Mouse (Mus musculus) limb, embryonic 15.5 days (tissue): ENCODE data around the gene Cst6. TPM values are rescaled to one million over a fixed set of nuclear protein-coding genes. Genes with fewer than 3 reads are reported as not detected.

Experiments used
- ATAC-seq: fragments of 200-750 bp; cut with Nextera tagmentation; 2 replicates; pipeline ENCODE4 v1.8.0; 2017; ENCODE audit warnings: low read depth, moderate TSS enrichment; ENCODE audit not compliant: insufficient number of reproducible peaks, low FRiP score, low TSS enrichment
- H3K27ac ChIP-seq: fragments of 300-500 bp; sonication (generic); 2 replicates; pipeline ENCODE4 v1.5.1; 2015; ENCODE audit warnings: moderate library complexity, mild to moderate bottlenecking, inconsistent platforms
- H3K27me3 ChIP-seq: fragments of 300-500 bp; sonication (generic); 2 replicates; pipeline ENCODE4 v1.6.1; 2015; ENCODE audit warnings: inconsistent platforms
- H3K36me3 ChIP-seq: fragments of 300-500 bp; sonication (generic); 2 replicates; pipeline ENCODE4 v1.6.1; 2015; ENCODE audit warnings: inconsistent platforms
- H3K4me1 ChIP-seq: fragments of 300-500 bp; sonication (generic); 2 replicates; pipeline ENCODE4 v1.6.1; 2015; ENCODE audit warnings: inconsistent platforms
- H3K4me2 ChIP-seq: fragments of 300-500 bp; sonication (generic); 2 replicates; pipeline ENCODE4 v1.6.1; 2015; ENCODE audit warnings: mild to moderate bottlenecking, inconsistent platforms
- H3K4me3 ChIP-seq: fragments of 300-500 bp; sonication (generic); 2 replicates; pipeline ENCODE4 v1.5.1; 2015; ENCODE audit warnings: mild to moderate bottlenecking, inconsistent platforms
- H3K9ac ChIP-seq: fragments of 300-500 bp; sonication (generic); 2 replicates; pipeline ENCODE4 v1.6.1; 2015; ENCODE audit warnings: inconsistent platforms
- H3K9me3 ChIP-seq: fragments of 300-500 bp; sonication (generic); 2 replicates; pipeline ENCODE4 v1.6.1; 2016; ENCODE audit warnings: inconsistent platforms
- WGBS: fragments of 180-500 bp; shearing (Covaris S2); methylation state at CpG from one replicate; pipeline ENCODE4 v1.1.7; 2015; 5-methylcytosine and 5-hydroxymethylcytosine counted together
- polyA plus RNA-seq: library from polyadenylated mRNA; unstranded; fragments of >200 nt; fragmentation: Nextera tagmentation; extraction: Ambion mirVana; gene quantifications from 2 replicates; pipeline ENCODE4 v1.2.1, GENCODE M21; 2015

The Cst6 gene
- polyA plus RNA-seq, 1 experiment from 2014 or later = 40.0 TPM

DNA sequence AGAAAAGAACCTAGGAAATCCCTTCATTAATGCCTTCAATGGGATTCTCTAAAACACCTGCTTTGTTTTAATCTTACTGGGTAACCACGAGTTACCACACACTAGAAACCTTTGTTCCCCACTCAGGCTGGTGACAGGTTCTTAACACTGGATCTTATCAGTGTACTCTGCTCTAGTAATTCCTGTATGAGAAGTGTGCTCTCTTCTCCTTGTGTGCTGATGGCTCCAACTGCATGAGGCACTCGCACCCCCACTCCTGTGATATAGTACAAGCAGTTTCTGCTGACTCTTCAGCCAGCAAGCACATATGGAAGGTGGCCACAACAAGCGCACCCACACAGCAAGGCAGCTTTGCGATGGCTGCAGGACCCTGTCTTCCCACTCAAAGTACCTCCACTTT lies 24.8 kb upstream of the Cst6 start:
- H3K4me3 ChIP-seq = no peak overlapping the region
- no peak for ATAC-seq
- H3K27me3 ChIP-seq = no peaks in the 10 kb centered on the region
- WGBS = 81% methylated on average over 4 of the region's 4 CpGs
- peaks cover 78% of the 10 kb centered on the region for H3K36me3 ChIP-seq
- no peaks in the 10 kb centered on the region for H3K4me1 ChIP-seq
- no peak overlapping the region for H3K27ac ChIP-seq
- no peak overlapping the region for H3K4me2 ChIP-seq
- no peak overlapping the region for H3K9ac ChIP-seq
- no peaks in the 10 kb centered on the region for H3K9me3 ChIP-seq

DNA sequence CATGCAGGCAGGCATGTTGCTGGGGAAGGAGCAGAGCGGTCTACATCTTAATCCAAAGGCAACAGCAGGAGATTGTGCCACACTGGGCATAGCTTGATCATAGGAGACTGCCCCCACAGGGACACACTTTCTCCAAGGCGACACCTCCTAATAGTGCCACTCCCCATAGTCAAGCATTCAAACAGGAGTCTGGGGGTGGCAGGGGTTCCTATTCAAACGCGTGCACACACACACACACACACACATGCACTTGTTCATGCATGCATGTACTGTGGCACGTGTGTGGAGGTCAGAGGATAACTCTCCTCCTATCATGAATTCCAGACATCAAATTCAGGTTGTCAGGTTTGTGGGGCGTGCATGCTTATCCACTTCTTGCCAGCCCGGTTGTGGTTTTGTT lies 23.4 kb upstream of the Cst6 start:
- no peak for ATAC-seq
- 90% methylated on average over 7 of the region's 7 CpGs for WGBS
- Histone ChIP-seq H3K9me3 (no peaks in the 10 kb centered on the region), H3K27me3 (no peaks in the 10 kb centered on the region), H3K4me1 (peaks cover 11% of the 10 kb centered on the region), H3K4me2 (no peak overlapping the region), H3K36me3 (peaks cover 71% of the 10 kb centered on the region), H3K9ac (no peak overlapping the region), H3K4me3 (no peak overlapping the region), H3K27ac (no peak overlapping the region)

DNA sequence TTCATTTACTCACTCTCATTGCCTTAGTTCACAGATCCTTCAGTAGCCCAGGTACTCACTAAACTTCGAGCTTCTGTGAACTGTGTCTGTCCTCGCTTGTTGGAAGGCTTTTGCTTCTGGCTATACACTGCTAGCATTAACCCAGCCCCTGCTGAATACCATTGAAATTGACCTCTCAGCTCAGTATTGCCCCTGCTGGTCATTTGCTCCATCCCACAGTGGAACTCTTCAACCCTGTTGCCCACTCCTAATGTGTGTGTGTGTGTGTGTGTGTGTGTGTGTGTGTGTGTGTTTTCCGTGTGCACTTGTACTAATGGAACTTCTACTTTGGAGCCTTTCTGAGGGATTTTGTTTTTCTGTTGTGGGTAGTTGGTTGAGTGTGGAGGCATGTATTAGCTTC lies 21.6 kb upstream of the Cst6 start:
- Histone ChIP-seq H3K4me3 (no peak overlapping the region), H3K4me1 (peaks cover 15% of the 10 kb centered on the region), H3K4me2 (no peak overlapping the region), H3K27me3 (no peaks in the 10 kb centered on the region), H3K9ac (no peak overlapping the region), H3K9me3 (no peaks in the 10 kb centered on the region), H3K27ac (no peak overlapping the region), H3K36me3 (peaks cover 60% of the 10 kb centered on the region)
- no peak for ATAC-seq
- 83% methylated on average over 3 of the region's 3 CpGs for WGBS

DNA sequence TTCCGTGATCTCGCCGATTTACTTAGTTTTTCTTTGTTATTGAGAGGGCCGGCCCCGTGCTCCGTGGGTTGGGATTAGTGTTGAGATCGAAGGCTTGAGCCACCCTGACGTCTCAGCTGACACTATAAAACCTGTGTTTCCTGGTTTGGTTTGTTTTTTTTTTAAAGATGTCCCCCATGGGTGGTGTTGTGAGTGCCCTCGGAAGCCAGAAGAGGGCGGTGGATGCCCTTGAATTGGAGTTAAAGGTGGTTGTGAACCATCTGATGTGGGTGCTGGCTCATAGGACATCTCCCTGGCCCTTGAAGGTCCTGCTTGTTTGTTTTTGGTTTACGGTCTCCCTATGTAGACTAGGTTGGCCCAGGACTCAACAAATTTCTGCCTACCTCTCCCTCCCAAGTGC lies 18.1 kb upstream of the Cst6 start:
- H3K36me3 ChIP-seq = peaks cover 56% of the 10 kb centered on the region
- no peaks in the 10 kb centered on the region for H3K27me3 ChIP-seq
- no peaks in the 10 kb centered on the region for H3K9me3 ChIP-seq
- peak overlapping the region; percentile 98 for H3K27ac ChIP-seq
- 11% methylated on average over 11 of the region's 11 CpGs for WGBS
- H3K4me2 ChIP-seq = peak overlapping the region; percentile 88
- peak overlapping the region; percentile 97 for H3K4me3 ChIP-seq
- H3K9ac ChIP-seq = peak overlapping the region; percentile 90
- no peak for ATAC-seq
- H3K4me1 ChIP-seq = peaks cover 21% of the 10 kb centered on the region

DNA sequence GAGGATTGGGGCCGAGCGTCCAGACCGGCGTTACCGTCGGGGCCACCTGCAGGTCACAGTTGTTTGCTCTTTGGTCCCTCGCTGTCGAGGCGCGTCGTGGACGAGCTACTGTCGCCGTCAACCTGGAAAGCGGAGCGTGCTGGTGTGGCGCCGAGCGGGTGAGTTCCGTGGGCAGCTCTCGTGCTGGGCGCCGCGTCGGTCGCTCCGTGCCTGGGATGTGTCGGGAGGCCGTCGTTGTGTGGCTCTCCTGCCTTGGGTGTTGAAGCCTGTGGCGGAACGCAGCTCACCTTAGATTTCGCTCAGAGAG lies 17.6 kb upstream of the Cst6 start, which contains the start of gene Banf1:
TSS of gene Banf1 (minus strand) at position 116 of the 307 bp plus-strand sequence.
- WGBS = 0% methylated on average over 33 of the region's 33 CpGs
- peak within 1 kb of the TSS; percentile 97 for H3K4me3 ChIP-seq
- no peak for ATAC-seq
- no peaks in the 10 kb centered on the region for H3K9me3 ChIP-seq
- no peaks in the 10 kb centered on the region for H3K27me3 ChIP-seq
- H3K9ac ChIP-seq = peak within 1 kb of the TSS; percentile 90
- H3K4me2 ChIP-seq = peak within 1 kb of the TSS; percentile 88
- peaks cover 51% of the 10 kb centered on the region for H3K36me3 ChIP-seq
- H3K27ac ChIP-seq = peak within 1 kb of the TSS; percentile 98
- H3K4me1 ChIP-seq = peaks cover 21% of the 10 kb centered on the region

DNA sequence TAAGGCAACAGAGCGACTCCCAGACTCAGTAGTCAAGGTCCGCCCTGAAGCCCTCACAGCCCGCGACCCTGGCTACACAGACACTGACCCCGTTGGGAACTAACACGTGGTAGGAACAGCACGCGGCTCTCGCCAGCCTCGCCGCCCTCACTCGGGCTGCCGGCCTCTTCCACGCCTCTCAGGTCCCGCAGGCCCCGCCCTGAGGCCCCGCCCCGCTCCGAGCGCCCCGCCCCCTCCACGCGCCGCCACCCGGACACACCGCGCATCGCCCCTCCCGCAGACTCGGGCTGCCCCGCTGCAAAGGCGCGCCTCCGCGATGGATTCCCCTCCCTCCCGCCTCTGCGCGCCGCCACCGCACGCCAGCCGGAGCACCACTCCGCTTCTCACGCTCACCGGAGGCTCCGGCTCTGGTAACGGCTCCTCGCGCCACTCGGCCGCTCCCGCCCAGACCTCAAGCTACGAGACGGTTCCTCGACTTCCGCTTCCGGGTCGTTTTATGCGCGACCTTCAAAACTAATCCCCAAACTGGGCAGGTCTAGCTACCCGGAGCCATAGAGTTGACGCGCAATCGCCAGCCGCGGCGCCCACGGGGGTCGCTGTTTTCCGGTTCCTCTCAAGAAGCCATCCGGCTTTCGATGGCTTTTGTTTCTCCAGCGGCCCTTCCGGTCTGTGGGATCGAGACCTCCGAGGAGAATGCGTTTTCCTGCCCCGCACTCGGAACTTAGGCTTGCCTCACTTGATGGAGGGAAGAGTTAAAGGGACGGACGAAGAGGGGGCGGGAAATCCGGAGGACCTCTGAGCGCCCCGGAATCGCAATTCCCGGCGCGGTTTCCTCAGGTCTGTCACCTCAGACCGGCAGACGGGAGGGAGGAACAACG lies 17.0 kb upstream of the Cst6 start, which contains the start of gene Eif1ad:
TSS of gene Eif1ad (plus strand) at position 567 of the 878 bp plus-strand sequence.
- Histone ChIP-seq H3K4me2 (peak within 1 kb of the TSS; percentile 88), H3K4me3 (peak within 1 kb of the TSS; percentile 97), H3K4me1 (peaks cover 21% of the 10 kb centered on the region), H3K9me3 (no peaks in the 10 kb centered on the region), H3K9ac (peak within 1 kb of the TSS; percentile 90), H3K27ac (peak within 1 kb of the TSS; percentile 98), H3K36me3 (peaks cover 46% of the 10 kb centered on the region), H3K27me3 (no peaks in the 10 kb centered on the region)
- under 1% methylated on average over 78 of the region's 92 CpGs for WGBS
- ATAC-seq = peak; percentile 92

DNA sequence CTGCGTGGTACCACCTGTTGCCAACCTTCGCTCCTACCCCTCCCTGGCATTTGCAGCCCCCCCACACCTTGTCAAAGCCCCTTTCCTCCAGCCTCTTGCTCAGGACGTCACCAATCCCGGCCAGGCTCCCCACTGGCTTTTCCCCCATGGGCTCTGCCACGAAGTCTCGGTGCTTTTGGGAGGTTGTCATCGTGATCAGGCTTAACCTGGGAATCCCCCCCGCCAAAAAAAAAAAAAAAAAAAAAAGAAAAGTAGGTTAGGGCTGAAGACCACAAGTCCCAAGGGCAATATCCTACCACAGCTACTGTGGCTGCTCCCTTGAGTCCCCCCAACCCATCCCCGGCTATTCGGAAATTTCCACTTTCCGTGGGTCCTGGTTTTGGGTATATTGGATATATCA lies 16.4 kb upstream of the Cst6 start:
- Histone ChIP-seq H3K4me1 (peaks cover 21% of the 10 kb centered on the region), H3K9ac (peak overlapping the region; percentile 90), H3K4me2 (peak overlapping the region; percentile 88), H3K36me3 (peaks cover 42% of the 10 kb centered on the region), H3K27ac (peak overlapping the region; percentile 98), H3K4me3 (peak overlapping the region; percentile 97), H3K27me3 (no peaks in the 10 kb centered on the region), H3K9me3 (no peaks in the 10 kb centered on the region)
- no peak for ATAC-seq
- WGBS = 18% methylated on average over 11 of the region's 11 CpGs

DNA sequence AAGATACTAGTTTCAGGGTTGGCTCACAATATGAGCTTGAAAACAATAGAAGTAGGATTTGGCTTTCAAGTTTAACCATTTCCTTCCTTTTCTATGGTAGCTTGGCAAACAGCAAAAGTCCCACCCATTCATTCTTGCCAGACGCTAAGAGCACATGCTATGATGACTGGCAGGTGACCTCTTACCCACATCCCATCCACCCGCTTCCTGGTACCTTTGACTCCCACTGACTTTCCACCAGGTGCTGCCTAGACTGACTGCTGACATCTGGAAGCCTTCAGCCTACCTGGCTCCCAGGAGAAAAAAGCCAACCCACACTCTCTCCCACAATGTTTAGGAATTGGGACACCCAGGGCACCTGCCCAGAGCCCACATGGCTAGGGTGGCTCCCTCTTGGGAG lies 14.8 kb upstream of the Cst6 start:
- Histone ChIP-seq H3K9me3 (no peaks in the 10 kb centered on the region), H3K9ac (no peak overlapping the region), H3K4me3 (no peak overlapping the region), H3K4me1 (peaks cover 21% of the 10 kb centered on the region), H3K27me3 (no peaks in the 10 kb centered on the region), H3K36me3 (peaks cover 26% of the 10 kb centered on the region), H3K27ac (no peak overlapping the region), H3K4me2 (no peak overlapping the region)
- 96% methylated on average over 2 of the region's 2 CpGs for WGBS
- ATAC-seq = no peak

DNA sequence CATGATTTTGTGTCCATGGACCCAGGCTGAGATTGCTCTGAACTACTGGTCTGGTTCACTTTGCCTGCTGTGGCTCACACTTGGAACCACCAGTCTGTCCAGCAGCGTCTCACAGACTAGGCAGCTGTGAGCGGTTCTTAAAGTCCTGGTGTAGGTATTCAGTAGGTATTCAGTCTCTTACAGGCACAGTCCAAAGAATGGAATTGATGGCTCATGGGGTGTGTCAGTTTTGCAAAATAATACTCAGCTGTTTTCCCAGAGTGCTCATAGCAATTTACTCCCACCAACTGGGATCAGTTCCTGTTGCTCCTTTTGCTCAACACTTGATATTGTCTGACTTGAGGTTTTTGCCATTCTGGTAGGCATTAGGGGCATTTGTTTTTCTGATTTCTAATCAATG lies 12.8 kb upstream of the Cst6 start:
- H3K4me3 ChIP-seq = no peak overlapping the region
- 77% methylated on average over 2 of the region's 2 CpGs for WGBS
- peaks cover 7% of the 10 kb centered on the region for H3K4me1 ChIP-seq
- H3K27me3 ChIP-seq = no peaks in the 10 kb centered on the region
- H3K9ac ChIP-seq = no peak overlapping the region
- H3K36me3 ChIP-seq = peaks cover 18% of the 10 kb centered on the region
- no peak for ATAC-seq
- H3K9me3 ChIP-seq = no peaks in the 10 kb centered on the region
- H3K4me2 ChIP-seq = no peak overlapping the region
- no peak overlapping the region for H3K27ac ChIP-seq

DNA sequence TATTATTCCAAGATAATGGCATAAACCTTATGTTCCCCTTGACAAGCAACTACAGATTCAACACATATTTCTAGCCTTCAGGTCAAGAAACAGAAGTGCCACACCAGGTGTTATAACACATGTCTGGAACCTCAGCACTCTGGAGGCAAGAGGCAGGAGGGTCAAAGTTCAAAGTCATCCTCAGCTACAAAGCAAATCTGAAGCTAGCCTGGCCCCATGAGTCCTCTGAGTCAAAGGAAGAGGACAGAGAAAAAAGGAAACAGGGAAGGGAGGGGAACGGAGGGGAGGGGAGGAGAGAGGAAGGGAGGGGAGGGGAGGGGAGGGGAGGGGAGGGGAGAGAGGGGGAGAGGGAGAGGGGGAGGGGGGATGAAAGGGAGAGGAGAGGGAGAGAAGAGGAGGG lies 6.7 kb upstream of the Cst6 start:
- WGBS = no CpG with 5 or more reads among the region's 1 CpGs
- H3K4me3 ChIP-seq = no peak overlapping the region
- no peak overlapping the region for H3K9ac ChIP-seq
- no peak overlapping the region for H3K27ac ChIP-seq
- H3K4me2 ChIP-seq = no peak overlapping the region
- H3K27me3 ChIP-seq = no peaks in the 10 kb centered on the region
- no peak for ATAC-seq
- H3K4me1 ChIP-seq = no peaks in the 10 kb centered on the region
- H3K9me3 ChIP-seq = no peaks in the 10 kb centered on the region
- H3K36me3 ChIP-seq = no peaks in the 10 kb centered on the region

DNA sequence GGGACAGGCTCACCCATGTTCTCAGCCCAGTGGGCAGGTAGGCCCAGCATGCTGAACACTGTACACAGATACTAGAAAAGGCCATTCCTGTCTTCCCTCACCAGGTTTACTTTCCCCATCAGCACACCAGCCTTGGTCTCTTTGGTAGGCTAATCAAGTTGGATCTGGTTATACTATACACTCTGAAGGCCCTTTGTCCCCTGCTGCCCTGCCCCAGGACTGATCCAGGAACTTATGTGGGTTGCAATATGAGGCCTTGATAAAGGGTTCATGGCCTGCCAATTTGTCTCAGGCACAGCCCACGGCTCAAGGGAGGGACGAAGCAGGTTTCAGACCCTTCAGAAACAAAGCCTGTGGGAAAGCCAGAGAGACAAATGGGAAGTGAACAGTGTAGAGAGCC lies 4.2 kb upstream of the Cst6 start:
- WGBS = 83% methylated on average over 2 of the region's 2 CpGs
- H3K9ac ChIP-seq = no peak overlapping the region
- no peak for ATAC-seq

More for the DNA sequence above, 4.2 kb upstream of the Cst6 start:
- H3K4me2 ChIP-seq = no peak overlapping the region
- no peaks in the 10 kb centered on the region for H3K36me3 ChIP-seq
- no peak overlapping the region for H3K4me3 ChIP-seq
- no peak overlapping the region for H3K27ac ChIP-seq
- H3K27me3 ChIP-seq = peaks cover 10% of the 10 kb centered on the region; the same call in 1 of the 2 replicates
- peaks cover 8% of the 10 kb centered on the region for H3K4me1 ChIP-seq
- no peaks in the 10 kb centered on the region for H3K9me3 ChIP-seq
